Mouse (Mus musculus): ENCODE measurements around the gene Knstrn. TPM values are rescaled to one million over a fixed set of nuclear protein-coding genes. Genes with fewer than 3 reads are reported as not detected.
A peak's percentile ranks its signal among the peaks of the same experiment; 100 is the strongest.

Knstrn gene
- polyA plus RNA-seq, 1 experiment, result not detected

DNA sequence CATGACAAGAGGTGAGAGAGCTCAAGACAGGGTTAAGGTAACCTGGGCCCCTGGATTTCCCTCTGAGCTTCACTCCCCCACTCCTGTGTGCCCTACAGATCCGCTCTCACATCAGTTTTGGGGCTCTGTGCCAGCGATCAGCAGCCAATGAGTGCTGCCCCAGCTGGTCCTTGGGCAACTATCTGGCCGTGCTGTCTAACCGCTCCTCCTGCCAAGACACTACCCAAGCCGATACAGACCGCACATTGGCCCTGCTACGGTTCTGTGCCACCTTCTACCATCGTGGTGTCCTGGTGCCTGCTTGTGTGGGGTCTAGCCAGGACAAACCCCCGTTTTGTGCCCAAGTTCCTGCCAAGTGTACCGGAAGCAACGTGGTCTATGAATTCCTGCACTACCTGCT, 24.3 kb upstream of the Knstrn start:
- Histone ChIP-seq H3K4me3 (ENCODE audit: insufficient read depth, low read depth, low read length) (no peak overlapping the region), H3K4me1 (ENCODE audit: control insufficient read depth, insufficient read depth, low read length) (peaks cover 13% of the 10 kb centered on the region), H3K27ac (ENCODE audit: insufficient read depth, low read depth, low read length) (no peak overlapping the region)
- TF ChIP-seq CTCF (IDR thresholded peaks at IDR 0.05; ENCODE audit: insufficient read depth, low read depth, low read length) (no peak), POLR2A (IDR thresholded peaks at IDR 0.05; ENCODE audit: insufficient read depth, low read depth, low read length) (no peak)
- 70% methylated on average over 11 of the region's 11 CpGs for WGBS

DNA sequence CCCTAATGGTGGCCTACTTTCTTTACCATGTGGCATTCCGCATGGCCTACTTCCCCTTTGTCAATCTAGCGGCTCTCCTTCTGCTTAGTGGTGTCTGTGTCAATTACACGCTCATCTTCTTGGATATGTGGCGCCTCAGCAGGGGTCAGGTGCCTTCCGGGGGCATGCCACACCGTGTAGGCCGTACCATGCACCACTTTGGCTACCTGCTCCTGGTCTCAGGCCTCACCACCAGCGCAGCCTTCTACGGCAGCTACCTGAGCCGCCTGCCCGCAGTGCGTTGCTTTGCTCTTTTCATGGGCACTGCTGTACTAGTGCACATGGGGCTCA, 23.6 kb upstream of the Knstrn start:
- 60% methylated on average over 12 of the region's 12 CpGs for WGBS
- TF ChIP-seq CTCF (IDR thresholded peaks at IDR 0.05; ENCODE audit: insufficient read depth, low read depth, low read length) (no peak), POLR2A (IDR thresholded peaks at IDR 0.05; ENCODE audit: insufficient read depth, low read depth, low read length) (no peak)
- Histone ChIP-seq H3K4me3 (ENCODE audit: insufficient read depth, low read depth, low read length) (no peak overlapping the region), H3K4me1 (ENCODE audit: control insufficient read depth, insufficient read depth, low read length) (peaks cover 13% of the 10 kb centered on the region), H3K27ac (ENCODE audit: insufficient read depth, low read depth, low read length) (no peak overlapping the region)

- H3K4me3 ChIP-seq (ENCODE audit: insufficient read depth, low read depth, low read length), result 0 out of 2 replicates have a peak overlapping the region, but pooled peaks have one; percentile 2
- TF ChIP-seq CTCF (IDR thresholded peaks at IDR 0.05; ENCODE audit: insufficient read depth, low read depth, low read length) (peak; percentile 41; the same call in 1 of the 2 replicates), POLR2A (IDR thresholded peaks at IDR 0.05; ENCODE audit: insufficient read depth, low read depth, low read length) (no peak)
- peaks cover 13% of the 10 kb centered on the region for H3K4me1 ChIP-seq (ENCODE audit: control insufficient read depth, insufficient read depth, low read length)
- WGBS, result 26% methylated on average over 44 of the region's 44 CpGs
- H3K27ac ChIP-seq (ENCODE audit: insufficient read depth, low read depth, low read length), result no peak overlapping the region
Observed at GRCm38 (mm10) chr2:118790551-118791525, 23.0 kb upstream of the Knstrn start.

DNA sequence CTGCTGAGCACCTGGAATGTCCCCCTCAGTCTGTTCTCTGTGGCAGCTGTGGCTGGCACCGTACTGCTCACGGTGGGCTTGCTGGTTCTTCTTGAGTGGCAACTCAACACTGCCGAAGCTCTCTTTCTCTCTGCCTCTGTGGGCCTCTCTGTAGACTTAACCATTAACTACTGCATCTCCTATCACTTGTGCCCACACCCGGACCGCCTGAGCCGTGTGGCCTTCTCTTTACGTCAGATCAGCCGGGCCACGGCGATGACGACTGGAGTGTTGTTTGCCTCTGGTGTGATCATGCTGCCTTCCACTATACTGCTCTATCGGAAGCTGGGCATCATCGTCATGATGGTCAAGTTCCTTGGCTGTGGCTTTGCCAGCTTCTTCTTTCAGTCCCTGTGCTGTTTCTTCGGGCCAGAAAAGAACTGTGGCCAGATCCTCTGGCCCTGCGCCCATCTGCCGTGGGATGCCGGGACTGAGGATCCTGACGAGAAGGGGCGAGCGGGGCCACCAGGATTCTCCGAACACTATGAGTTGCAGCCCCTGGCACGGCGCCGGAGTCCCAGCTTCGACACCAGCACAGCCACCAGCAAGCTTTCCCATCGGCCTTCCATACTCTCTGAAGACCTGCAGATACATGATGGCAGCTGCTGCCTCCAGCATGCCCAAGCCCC, 22.1 kb upstream of the Knstrn start:
- WGBS, result 84% methylated on average over 26 of the region's 26 CpGs
- no peak overlapping the region for H3K4me3 ChIP-seq (ENCODE audit: insufficient read depth, low read depth, low read length)
- no peak overlapping the region for H3K27ac ChIP-seq (ENCODE audit: insufficient read depth, low read depth, low read length)

DNA sequence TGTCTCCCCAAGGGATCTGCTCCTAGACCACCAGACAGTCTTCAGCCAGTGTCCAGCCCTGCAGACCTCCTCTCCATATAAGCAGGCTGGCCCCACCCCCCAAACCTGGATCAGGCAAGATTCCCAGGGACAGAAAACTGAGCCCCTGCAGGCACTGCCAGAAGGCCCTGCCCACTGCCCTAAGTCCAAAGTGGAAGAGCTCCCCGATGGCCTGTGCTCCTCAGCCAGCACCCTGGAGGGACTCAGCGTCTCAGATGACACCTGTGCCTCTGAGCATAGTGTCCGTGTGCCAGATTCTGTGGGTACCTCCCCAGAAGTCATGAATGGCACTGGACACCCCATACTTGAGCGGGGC, 21.6 kb upstream of the Knstrn start:
- Histone ChIP-seq H3K4me3 (ENCODE audit: insufficient read depth, low read depth, low read length) (no peak overlapping the region), H3K27ac (ENCODE audit: insufficient read depth, low read depth, low read length) (no peak overlapping the region), H3K4me1 (ENCODE audit: control insufficient read depth, insufficient read depth, low read length) (peaks cover 13% of the 10 kb centered on the region)
- WGBS, result 82% methylated on average over 4 of the region's 4 CpGs
- TF ChIP-seq POLR2A (IDR thresholded peaks at IDR 0.05; ENCODE audit: insufficient read depth, low read depth, low read length), result no peak
- TF ChIP-seq CTCF (IDR thresholded peaks at IDR 0.05; ENCODE audit: insufficient read depth, low read depth, low read length), result no peak

More for the DNA sequence above, 22.1 kb upstream of the Knstrn start:
- peaks cover 13% of the 10 kb centered on the region for H3K4me1 ChIP-seq (ENCODE audit: control insufficient read depth, insufficient read depth, low read length)
- no peak for TF ChIP-seq CTCF (IDR thresholded peaks at IDR 0.05; ENCODE audit: insufficient read depth, low read depth, low read length)
- no peak for TF ChIP-seq POLR2A (IDR thresholded peaks at IDR 0.05; ENCODE audit: insufficient read depth, low read depth, low read length)

GRCm38 (mm10) chr2:118793636-118794035, 20.2 kb upstream of the Knstrn start:
- WGBS, result 89% methylated on average over 4 of the region's 4 CpGs
- H3K4me3 ChIP-seq (ENCODE audit: insufficient read depth, low read depth, low read length), result no peak overlapping the region
- H3K4me1 ChIP-seq (ENCODE audit: control insufficient read depth, insufficient read depth, low read length), result peaks cover 13% of the 10 kb centered on the region
- TF ChIP-seq CTCF (IDR thresholded peaks at IDR 0.05; ENCODE audit: insufficient read depth, low read depth, low read length), result no peak
- no peak for TF ChIP-seq POLR2A (IDR thresholded peaks at IDR 0.05; ENCODE audit: insufficient read depth, low read depth, low read length)
- H3K27ac ChIP-seq (ENCODE audit: insufficient read depth, low read depth, low read length), result no peak overlapping the region

DNA sequence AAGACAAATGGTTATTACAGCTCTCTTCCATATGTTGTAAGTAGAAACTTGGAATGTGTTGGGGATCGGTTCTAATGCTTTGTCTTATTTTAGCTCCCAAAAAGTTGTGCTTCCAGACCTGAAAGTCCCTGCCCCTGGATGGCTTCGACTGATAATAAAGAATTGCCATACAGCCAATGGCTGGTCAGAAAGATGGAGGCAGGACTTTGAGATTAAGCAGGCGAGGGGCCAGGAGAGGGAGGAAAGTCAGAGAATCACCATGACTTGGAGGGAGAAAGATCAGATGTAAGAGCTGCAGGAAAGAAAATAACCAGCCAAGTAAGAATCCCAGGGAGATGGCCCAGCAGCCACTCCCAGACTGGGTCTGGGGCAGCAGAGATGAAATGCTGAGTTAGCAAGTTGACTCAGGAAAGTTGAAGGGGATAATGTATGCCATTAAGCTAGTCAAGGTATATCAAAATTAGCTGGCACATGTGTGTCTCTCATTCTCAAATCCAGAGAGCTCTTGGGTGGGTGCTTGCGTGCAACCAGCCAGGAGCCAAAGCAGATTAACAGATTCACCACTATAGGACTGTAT, 11.2 kb upstream of the Knstrn start:
- 70% methylated on average over 4 of the region's 4 CpGs for WGBS
- H3K4me3 ChIP-seq (ENCODE audit: insufficient read depth, low read depth, low read length), result no peak overlapping the region
- no peak overlapping the region for H3K27ac ChIP-seq (ENCODE audit: insufficient read depth, low read depth, low read length)
- H3K4me1 ChIP-seq (ENCODE audit: control insufficient read depth, insufficient read depth, low read length), result no peaks in the 10 kb centered on the region
- no peak for TF ChIP-seq POLR2A (IDR thresholded peaks at IDR 0.05; ENCODE audit: insufficient read depth, low read depth, low read length)
- no peak for TF ChIP-seq CTCF (IDR thresholded peaks at IDR 0.05; ENCODE audit: insufficient read depth, low read depth, low read length)

GRCm38 (mm10) chr2:118804474-118804873, 9.3 kb upstream of the Knstrn start:
- TF ChIP-seq CTCF (IDR thresholded peaks at IDR 0.05; ENCODE audit: insufficient read depth, low read depth, low read length), result no peak
- TF ChIP-seq POLR2A (IDR thresholded peaks at IDR 0.05; ENCODE audit: insufficient read depth, low read depth, low read length), result no peak
- H3K27ac ChIP-seq (ENCODE audit: insufficient read depth, low read depth, low read length), result no peak overlapping the region
- H3K4me3 ChIP-seq (ENCODE audit: insufficient read depth, low read depth, low read length), result no peak overlapping the region
- WGBS, result 77% methylated on average over 2 of the region's 2 CpGs
- H3K4me1 ChIP-seq (ENCODE audit: control insufficient read depth, insufficient read depth, low read length), result no peaks in the 10 kb centered on the region

DNA sequence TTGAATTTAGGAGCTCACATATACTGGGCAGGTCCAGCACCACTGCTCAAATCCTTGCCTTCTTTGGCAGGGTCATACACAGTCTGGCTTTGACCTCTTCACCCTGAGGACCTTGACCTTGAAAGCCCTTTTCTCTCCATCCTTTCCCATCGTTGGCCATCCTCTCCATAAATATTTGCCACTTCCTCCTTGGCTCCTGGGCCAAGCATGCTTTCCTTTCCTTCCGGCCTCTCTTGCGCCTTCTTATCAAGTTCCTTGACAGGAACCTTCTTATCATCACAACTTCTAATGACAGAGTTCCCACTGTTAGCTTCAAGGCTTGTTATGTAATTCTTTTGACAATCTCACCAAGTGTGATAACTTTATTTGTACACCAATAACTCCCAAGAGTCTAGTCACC, 8.7 kb upstream of the Knstrn start:
- H3K4me1 ChIP-seq (ENCODE audit: control insufficient read depth, insufficient read depth, low read length), result no peaks in the 10 kb centered on the region
- WGBS, result 82% methylated on average over 3 of the region's 3 CpGs

More for the DNA sequence above, 8.7 kb upstream of the Knstrn start:
- H3K4me3 ChIP-seq (ENCODE audit: insufficient read depth, low read depth, low read length), result no peak overlapping the region
- TF ChIP-seq POLR2A (IDR thresholded peaks at IDR 0.05; ENCODE audit: insufficient read depth, low read depth, low read length) (no peak), CTCF (IDR thresholded peaks at IDR 0.05; ENCODE audit: insufficient read depth, low read depth, low read length) (no peak)
- H3K27ac ChIP-seq (ENCODE audit: insufficient read depth, low read depth, low read length), result no peak overlapping the region
